Mouse (Mus musculus) embryonic facial prominence, embryonic 14.5 days (tissue): ENCODE measurements around the gene Shc3. TPM values are rescaled to one million over a fixed set of nuclear protein-coding genes. Genes with fewer than 3 reads are reported as not detected.

Experiments used
- ATAC-seq: fragments of 200-750 bp; cut with Nextera tagmentation; 2 replicates; pipeline ENCODE4 v1.8.0; 2017; ENCODE audit warnings: low read depth, moderate number of reproducible peaks, moderate TSS enrichment
- DNase-seq: peaks from one replicate; pipeline ENCODE4 v3.0.0-alpha.2; 2015; ENCODE audit warnings: low spot score
- H3K27ac ChIP-seq: fragments of 300-500 bp; sonication (generic); replicated peaks from 2 replicates; pipeline ENCODE4 v1.5.1; 2014; ENCODE audit warnings: low read depth, mild to moderate bottlenecking, low read length, moderate library complexity
- H3K27me3 ChIP-seq: fragments of 300-500 bp; sonication (generic); replicated peaks from 2 replicates; pipeline ENCODE4 v1.6.1; 2014; ENCODE audit warnings: low read length; ENCODE audit not compliant: control insufficient read depth, insufficient read depth
- H3K36me3 ChIP-seq: fragments of 300-500 bp; sonication (generic); 2 replicates; pipeline ENCODE4 v1.6.1; 2014; ENCODE audit warnings: low read length, mixed read lengths; ENCODE audit not compliant: control insufficient read depth, insufficient read depth
- H3K4me1 ChIP-seq: fragments of 300-500 bp; sonication (generic); 2 replicates; pipeline ENCODE4 v1.6.1; 2014; ENCODE audit warnings: antibody characterized with exemption, low read length; ENCODE audit not compliant: control insufficient read depth, insufficient read depth
- H3K4me2 ChIP-seq: fragments of 300-500 bp; sonication (generic); 2 replicates; pipeline ENCODE4 v1.6.1; 2014; ENCODE audit warnings: low read depth, mild to moderate bottlenecking, low read length, moderate library complexity, mixed read lengths
- H3K4me3 ChIP-seq: fragments of 300-500 bp; sonication (generic); 2 replicates; pipeline ENCODE4 v1.5.1; 2014; ENCODE audit warnings: low read depth, mild to moderate bottlenecking, low read length
- H3K9ac ChIP-seq: fragments of 300-500 bp; sonication (generic); 2 replicates; pipeline ENCODE4 v1.6.1; 2014; ENCODE audit warnings: low read depth, mild to moderate bottlenecking, low read length, moderate library complexity, mixed read lengths
- H3K9me3 ChIP-seq: fragments of 300-500 bp; sonication (generic); 2 replicates; pipeline ENCODE4 v1.6.1; 2016; ENCODE audit warnings: low read length; ENCODE audit not compliant: control insufficient read depth
- WGBS: fragments of 180-500 bp; shearing (Covaris S2); extraction: QIAGEN DNeasy Blood & Tissue Kit; methylation state at CpG from one replicate; pipeline ENCODE4 v1.1.7; 2014; 5-methylcytosine and 5-hydroxymethylcytosine counted together
- polyA plus RNA-seq: library from polyadenylated mRNA; unstranded; fragments of >200 nt; fragmentation: Nextera tagmentation; extraction: Ambion mirVana; gene quantifications from 2 replicates; pipeline ENCODE4 v1.2.1, GENCODE M21; 2014

Shc3 gene
- polyA plus RNA-seq, 1 experiment from 2014 or later = 1.3 TPM

DNA sequence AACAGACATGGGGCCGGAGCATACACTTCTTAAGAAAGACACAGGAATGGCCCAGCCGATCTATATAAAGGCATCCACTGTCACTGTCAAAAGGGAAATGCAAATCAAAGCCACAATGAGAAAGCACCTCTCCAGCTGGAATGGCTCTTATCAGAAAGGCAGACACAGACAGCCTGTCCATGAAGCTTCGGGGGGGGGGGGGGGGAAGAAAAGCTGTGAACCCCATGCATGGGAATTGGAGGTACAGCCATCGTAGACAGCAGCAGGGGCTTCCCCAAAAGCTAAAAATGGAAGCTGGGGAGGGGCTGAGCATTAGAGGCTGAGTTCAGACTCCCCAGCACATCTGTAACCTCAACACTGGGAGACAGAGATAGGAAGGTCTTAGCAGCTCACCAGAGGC is 181.3 kb downstream of the Shc3 start:
- peaks cover 13% of the 10 kb centered on the region for H3K4me1 ChIP-seq
- no peak overlapping the region for H3K9ac ChIP-seq
- 58% methylated on average over 4 of the region's 4 CpGs for WGBS
- no peak overlapping the region for H3K27ac ChIP-seq
- ATAC-seq (no peak), DNase-seq (no peak)
- no peak overlapping the region for H3K4me3 ChIP-seq
- no peak overlapping the region for H3K4me2 ChIP-seq
- H3K36me3 ChIP-seq = no peaks in the 10 kb centered on the region
- 0 out of 2 replicates have a peak, but pooled peaks cover under 1% of the 10 kb centered on the region for H3K9me3 ChIP-seq
- no peaks in the 10 kb centered on the region for H3K27me3 ChIP-seq

DNA sequence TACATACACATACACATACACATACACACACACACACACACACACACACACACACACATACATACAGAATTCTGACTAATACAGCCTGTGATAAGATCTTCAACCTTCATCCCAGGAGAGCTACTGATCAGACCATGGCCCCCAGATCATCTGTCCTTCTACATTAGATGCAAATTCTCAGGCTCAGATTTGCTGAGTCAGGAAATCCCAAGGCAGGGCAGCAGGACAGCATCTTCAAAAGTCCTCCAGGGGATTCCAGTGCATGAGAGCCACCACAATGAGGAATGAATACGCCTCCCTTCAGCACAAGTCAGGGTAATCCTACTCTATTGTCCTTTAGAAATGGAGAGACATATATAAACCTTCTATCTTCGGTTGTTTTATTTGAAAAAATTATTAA is 184.3 kb downstream of the Shc3 start:
- no peak overlapping the region for H3K4me3 ChIP-seq
- H3K27me3 ChIP-seq = no peaks in the 10 kb centered on the region
- H3K4me2 ChIP-seq = no peak overlapping the region
- no peak overlapping the region for H3K9ac ChIP-seq
- no peak for DNase-seq
- ATAC-seq = no peak
- H3K4me1 ChIP-seq = peaks cover 3% of the 10 kb centered on the region
- H3K9me3 ChIP-seq = 0 out of 2 replicates have a peak, but pooled peaks cover 3% of the 10 kb centered on the region
- H3K27ac ChIP-seq = no peak overlapping the region
- 83% methylated on average over 2 of the region's 2 CpGs for WGBS
- H3K36me3 ChIP-seq = no peaks in the 10 kb centered on the region

DNA sequence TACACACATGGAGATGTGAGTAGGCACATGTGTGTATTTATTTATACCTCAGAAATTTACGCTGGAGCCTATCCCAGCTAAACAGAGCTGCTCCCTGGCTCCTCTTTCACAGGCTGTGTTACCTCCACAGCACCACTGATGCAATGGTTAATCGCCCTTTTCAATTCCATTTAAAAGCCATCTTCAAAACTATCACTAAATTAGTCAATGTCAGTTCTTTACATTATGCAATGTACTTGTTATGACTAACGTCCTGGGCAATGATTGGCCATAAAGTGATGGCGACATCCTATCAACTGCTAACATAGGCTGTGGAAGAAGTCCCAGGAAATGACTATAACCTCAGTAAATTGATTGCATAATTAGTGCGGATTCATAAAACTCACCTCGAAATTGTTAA is 187.7 kb downstream of the Shc3 start:
- no peaks in the 10 kb centered on the region for H3K27me3 ChIP-seq
- H3K36me3 ChIP-seq = no peaks in the 10 kb centered on the region
- H3K4me3 ChIP-seq = no peak overlapping the region
- H3K4me1 ChIP-seq = peaks cover 15% of the 10 kb centered on the region
- H3K4me2 ChIP-seq = no peak overlapping the region
- no peak for ATAC-seq
- no peak overlapping the region for H3K9ac ChIP-seq
- no peak overlapping the region for H3K27ac ChIP-seq
- H3K9me3 ChIP-seq = 0 out of 2 replicates have a peak, but pooled peaks cover 3% of the 10 kb centered on the region
- DNase-seq = no peak
- 86% methylated on average over 6 of the region's 6 CpGs for WGBS

Other genes starting within 250 kb of the Shc3 start
- gene S1pr3, start 160.8 kb downstream of the Shc3 start, polyA plus RNA-seq = 81.4 and 97.6 TPM in 2 replicates
- 283 and 285 TPM in 2 replicates for gene Cks2, start 75.8 kb upstream of the Shc3 start, polyA plus RNA-seq
- gene Secisbp2, start 82.3 kb upstream of the Shc3 start, polyA plus RNA-seq = 30.8 and 31.4 TPM in 2 replicates
- 11.1 and 11.7 TPM in 2 replicates for gene Sema4d, start 224.3 kb upstream of the Shc3 start, polyA plus RNA-seq